Comparison of ENCODE assay signal across 20 mouse cellular contexts in the genomic region with DNA sequence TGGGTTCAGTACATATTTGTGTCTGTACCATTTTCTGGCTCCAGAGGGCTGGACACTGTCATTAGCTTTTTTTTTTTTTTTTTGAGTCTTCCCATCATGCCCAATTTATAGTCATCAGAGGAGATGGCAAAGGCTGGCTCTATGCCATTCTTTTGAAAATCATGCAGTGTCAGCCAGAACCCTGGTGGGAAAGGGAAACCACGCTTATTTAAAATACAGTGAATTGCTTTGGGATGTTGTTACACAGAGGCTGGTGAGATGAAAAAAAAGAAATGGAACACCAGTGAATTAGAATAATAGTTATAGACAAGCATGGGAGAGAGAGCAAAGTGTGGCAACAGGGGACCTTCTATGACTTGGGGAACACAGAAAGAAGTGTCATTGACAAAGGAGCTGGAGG.
DNase-seq lines count a peak whose midpoint lies in the region; ATAC-seq lines count a peak whose summit lies in the region.
"Had no signal": no experiment of that assay in that cellular context is flagged by ENCODE, and none has a peak within 500 bp of the region (broad histone marks: within the 10 kb centered on the region; RNA-seq: fewer than 3 reads in every experiment).

No protein-coding gene starts in this region.

- no peak overlapping the region for H3K9ac ChIP-seq in hindbrain, embryonic 14.5 days
- H3K9ac ChIP-seq in hindbrain, embryonic 11.5 days (ENCODE audit: low read depth, low read length) = no peak overlapping the region
- no peak overlapping the region for H3K9ac ChIP-seq in midbrain, embryonic 15.5 days
- H3K9ac ChIP-seq: embryonic facial prominence, embryonic 12.5 days; intestine, embryonic 15.5 days; neural tube, embryonic 13.5 days had no signal

- no peak overlapping the region for H3K4me2 ChIP-seq in hindbrain, embryonic 14.5 days (replicated peaks)
- H3K4me2 ChIP-seq in hindbrain, embryonic 11.5 days (replicated peaks; ENCODE audit: low read depth, low read length) = no peak overlapping the region
- H3K4me2 ChIP-seq in midbrain, embryonic 15.5 days = no peak overlapping the region
- H3K4me2 ChIP-seq: embryonic facial prominence, embryonic 12.5 days; intestine, embryonic 15.5 days; neural tube, embryonic 13.5 days had no signal

- no peaks in the 10 kb centered on the region for H3K27me3 ChIP-seq in hindbrain, embryonic 14.5 days (ENCODE audit: control insufficient read depth, insufficient read depth, low read length)
- no peaks in the 10 kb centered on the region for H3K27me3 ChIP-seq in hindbrain, embryonic 11.5 days (ENCODE audit: control insufficient read depth, insufficient read depth, low read length)
- no peaks in the 10 kb centered on the region for H3K27me3 ChIP-seq in midbrain, embryonic 15.5 days (replicated peaks)
- H3K27me3 ChIP-seq: embryonic facial prominence, embryonic 12.5 days; intestine, embryonic 15.5 days; megakaryocyte, embryonic 14.5 days; neural tube, embryonic 13.5 days had no signal

- no peaks in the 10 kb centered on the region for H3K4me1 ChIP-seq in hindbrain, embryonic 14.5 days (replicated peaks; ENCODE audit: control insufficient read depth, insufficient read depth, low read length)
- no peaks in the 10 kb centered on the region for H3K4me1 ChIP-seq in hindbrain, embryonic 11.5 days (replicated peaks; ENCODE audit: control insufficient read depth, insufficient read depth, low read length)
- no peaks in the 10 kb centered on the region for H3K4me1 ChIP-seq in midbrain, embryonic 15.5 days
- H3K4me1 ChIP-seq: embryonic facial prominence, embryonic 12.5 days; intestine, embryonic 15.5 days; megakaryocyte, embryonic 14.5 days; neural tube, embryonic 13.5 days had no signal

- no peak overlapping the region for H3K4me3 ChIP-seq in hindbrain, embryonic 14.5 days (replicated peaks; ENCODE audit: low read length)
- no peak overlapping the region for H3K4me3 ChIP-seq in hindbrain, embryonic 11.5 days (ENCODE audit: low read depth, low read length)
- H3K4me3 ChIP-seq in midbrain, embryonic 15.5 days = no peak overlapping the region
- H3K4me3 ChIP-seq: embryonic facial prominence, embryonic 12.5 days; heart, adult 2 months; intestine, embryonic 15.5 days; megakaryocyte, embryonic 14.5 days; neural tube, embryonic 13.5 days had no signal

- H3K9me3 ChIP-seq in hindbrain, embryonic 14.5 days (ENCODE audit: control insufficient read depth, low read length) = no peaks in the 10 kb centered on the region
- no peaks in the 10 kb centered on the region for H3K9me3 ChIP-seq in hindbrain, embryonic 11.5 days (ENCODE audit: control insufficient read depth, low read length)
- H3K9me3 ChIP-seq in midbrain, embryonic 15.5 days = no peaks in the 10 kb centered on the region
- H3K9me3 ChIP-seq: embryonic facial prominence, embryonic 12.5 days; G1E; intestine, embryonic 15.5 days; megakaryocyte, embryonic 14.5 days; neural tube, embryonic 13.5 days had no signal

- H3K27ac ChIP-seq in hindbrain, embryonic 14.5 days = no peak overlapping the region
- H3K27ac ChIP-seq in hindbrain, embryonic 11.5 days (ENCODE audit: low read depth, low read length) = no peak overlapping the region
- H3K27ac ChIP-seq in midbrain, embryonic 15.5 days = no peak overlapping the region
- H3K27ac ChIP-seq: embryonic facial prominence, embryonic 12.5 days; heart, adult 2 months; intestine, embryonic 15.5 days; neural tube, embryonic 13.5 days had no signal

- H3K36me3 ChIP-seq in hindbrain, embryonic 14.5 days (replicated peaks; ENCODE audit: control insufficient read depth, insufficient read depth) = no peaks in the 10 kb centered on the region
- no peaks in the 10 kb centered on the region for H3K36me3 ChIP-seq in hindbrain, embryonic 11.5 days (ENCODE audit: control insufficient read depth, insufficient read depth, low read length)
- H3K36me3 ChIP-seq in midbrain, embryonic 15.5 days (replicated peaks) = no peaks in the 10 kb centered on the region
- H3K36me3 ChIP-seq: embryonic facial prominence, embryonic 12.5 days; G1E; intestine, embryonic 15.5 days; neural tube, embryonic 13.5 days had no signal

- 48% methylated on average over 1 of the region's 1 CpGs for WGBS in hindbrain, embryonic 14.5 days
- WGBS in hindbrain, embryonic 11.5 days = 83% methylated on average over 1 of the region's 1 CpGs
- WGBS in midbrain, embryonic 15.5 days = 31% methylated on average over 1 of the region's 1 CpGs

- DNase-seq in cerebellum, postnatal 10 days = peak; percentile 75 to 79
- DNase-seq in hindbrain, embryonic 14.5 days (ENCODE audit: low spot score) = peak; percentile 45
- no peak for DNase-seq in hindbrain, embryonic 11.5 days (ENCODE audit: low spot score)
- DNase-seq in brain, adult 2 months (ENCODE audit: low read depth, low spot score) = peak; percentile 29
- no peak for DNase-seq in frontal cortex, postnatal 36 days (ENCODE audit: low spot score in 2 of 2)
- DNase-seq: adrenal gland, postnatal 36 days; gastrocnemius, postnatal 25 days; heart, adult 2 months; heart, postnatal 36 days; kidney, adult 9 months; kidney, postnatal 25 days; lung, adult 2 months; thymus, postnatal 14 days had no signal

- no peak; the same call in 1 of the 2 replicates for ATAC-seq in cerebellum, adult (ENCODE audit: insufficient number of reproducible peaks, low FRiP score, low TSS enrichment)
- ATAC-seq in hindbrain, embryonic 14.5 days (ENCODE audit: low FRiP score) = peak; percentile 68
- no peak for ATAC-seq in hindbrain, embryonic 11.5 days (ENCODE audit: low FRiP score)
- peak; percentile 75 for ATAC-seq in midbrain, embryonic 15.5 days (replicated peaks)
- ATAC-seq: intestine, embryonic 15.5 days had no signal

Comparison
In these comparisons a context has a peak if more than half of its experiments do, and no peak if none do; other contexts are left out.
1. DNase-seq: peak in cerebellum, postnatal 10 days (2 of 2), hindbrain, embryonic 14.5 days (single experiment) and brain, adult 2 months (single experiment); none in hindbrain, embryonic 11.5 days (single experiment) and frontal cortex, postnatal 36 days (0 of 2).
2. ATAC-seq: peak in hindbrain, embryonic 14.5 days (single experiment) and midbrain, embryonic 15.5 days (single experiment); none in cerebellum, adult (single experiment) and hindbrain, embryonic 11.5 days (single experiment).